Mouse (Mus musculus) erythroblast, adult 5-6 weeks (primary cell): ENCODE data around the gene Ccl4. TPM values are rescaled to one million over a fixed set of nuclear protein-coding genes. Genes with fewer than 3 reads are reported as not detected.

Source experiments
- ATAC-seq: replicated peaks from 2 replicates; pipeline ENCODE4 v1.8.0; 2016; ENCODE audit warnings: moderate number of reproducible peaks, mild to moderate bottlenecking, moderate TSS enrichment, inconsistent platforms; ENCODE audit not compliant: poor library complexity, low FRiP score, severe bottlenecking
- total RNA-seq, 2 experiments: library from RNA; stranded (forward) in 1 of 2; stranded (reverse) in 1 of 2; fragments of 150-400 nt in 1 of 2; fragments of 200-764, 138-1000 nt in 1 of 2; gene quantifications; 2 replicates each; pipeline versions ENCODE4 v1.2.3 to v1.2.4; 2015 to 2017; ENCODE audit warnings: low replicate concordance in 2 of 2

Gene Ccl4
- total RNA-seq, 2 experiments from 2014 or later: 4.2 to 9.3 TPM

DNA sequence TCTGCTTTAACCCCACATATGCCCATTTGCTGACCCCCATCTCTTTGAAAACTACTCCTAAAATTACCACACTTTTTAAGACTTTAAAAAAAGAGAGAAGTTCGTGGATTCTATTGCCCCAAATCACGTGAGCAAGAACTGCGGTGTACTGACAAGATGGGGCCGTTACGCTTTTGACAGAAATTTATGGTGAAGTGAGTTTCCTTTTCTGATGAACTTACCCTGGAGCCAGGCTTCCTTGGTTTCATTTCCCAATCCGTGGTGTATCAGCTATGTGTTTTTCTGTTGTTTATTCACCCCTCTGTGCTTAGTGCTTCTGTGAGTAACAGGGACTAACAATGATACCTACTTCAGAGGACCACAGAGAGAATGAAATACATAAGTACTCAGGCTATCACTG is 3.6 kb upstream of the Ccl4 start:
- no peak for ATAC-seq

DNA sequence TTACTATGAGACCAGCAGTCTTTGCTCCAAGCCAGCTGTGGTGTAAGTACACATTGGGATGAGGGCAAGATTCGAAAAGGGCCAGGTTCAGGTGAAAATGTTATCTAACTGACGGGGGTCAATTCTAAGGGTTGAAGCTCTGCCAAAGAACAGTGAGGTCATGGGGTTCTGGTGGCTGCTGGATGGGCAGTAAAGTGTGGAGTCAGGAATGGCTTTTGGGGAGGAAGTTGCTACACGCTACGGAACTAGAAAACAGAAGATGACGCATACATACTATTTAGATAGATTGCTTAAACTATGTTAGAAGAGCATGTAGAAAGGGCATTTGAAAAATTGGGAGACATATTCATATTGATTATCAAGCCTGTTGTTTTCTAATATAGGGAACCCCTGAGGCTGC is 1.1 kb downstream of the Ccl4 start:
- no peak for ATAC-seq

DNA sequence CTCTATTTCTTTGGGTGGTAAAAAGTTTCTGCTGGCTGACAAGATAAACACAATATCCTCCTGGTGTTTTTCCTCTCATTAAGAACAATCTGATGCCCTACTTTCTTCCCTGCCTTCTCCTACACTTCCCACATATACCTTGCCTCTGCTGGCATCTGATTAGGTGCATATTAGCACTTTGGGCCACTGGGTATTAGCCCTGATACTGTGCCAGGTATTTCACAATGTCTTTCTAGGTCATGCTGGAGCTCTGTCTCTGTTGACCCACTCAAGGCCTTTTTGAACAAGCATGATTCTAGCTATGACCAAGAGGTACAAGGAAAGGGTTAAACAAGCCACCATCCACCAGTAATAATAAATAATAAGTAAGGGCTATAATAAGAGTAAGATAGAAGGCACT is 9.4 kb downstream of the Ccl4 start:
- ATAC-seq: no peak

- ATAC-seq: no peak
These were observed 13.3 kb downstream of the Ccl4 start for GRCm38 (mm10) chr11:83675665-83676064.

- no peak for ATAC-seq
These were observed 27.5 kb downstream of the Ccl4 start for GRCm38 (mm10) chr11:83689918-83690317.

- ATAC-seq: no peak
These were observed 29.6 kb downstream of the Ccl4 start for GRCm38 (mm10) chr11:83692008-83692407.

- ATAC-seq: no peak
These were observed 41.3 kb downstream of the Ccl4 start, which contains the start of gene Wfdc17 for GRCm38 (mm10) chr11:83703705-83704104. Gene Wfdc17, plus strand, starts transcription at chr11:83703991.

DNA sequence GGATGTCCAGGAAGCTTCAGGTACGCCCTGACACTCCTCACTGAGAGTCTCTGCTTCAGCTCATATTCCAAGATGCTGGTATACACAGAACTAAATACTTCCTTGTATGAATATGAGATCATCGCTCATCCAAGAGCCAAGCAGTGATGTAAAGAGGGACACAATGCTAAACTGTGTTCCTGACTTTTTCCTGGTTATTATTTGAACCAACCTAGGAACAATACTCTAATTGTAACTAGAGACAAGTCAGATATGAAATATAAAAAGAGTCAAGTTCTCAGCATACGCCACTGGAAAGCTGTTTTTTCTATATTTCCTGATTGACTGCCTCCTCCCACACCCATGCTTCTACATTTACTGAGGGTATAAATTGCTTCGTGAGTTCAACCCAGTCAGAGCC is 46.3 kb downstream of the Ccl4 start, which contains the start of gene Wfdc18:
Gene Wfdc18, plus strand, starts transcription at position 301 of the 400 bp plus-strand sequence.
- no peak for ATAC-seq

GRCm38 (mm10) chr11:83709683-83710082 is 47.3 kb downstream of the Ccl4 start:
- no peak for ATAC-seq

- ATAC-seq: no peak
These were observed 50.3 kb downstream of the Ccl4 start for GRCm38 (mm10) chr11:83712671-83713070.

- no peak for ATAC-seq
These were observed 51.5 kb downstream of the Ccl4 start for GRCm38 (mm10) chr11:83713925-83714324.

Other genes starting within 250 kb of the Ccl4 start
- gene Gas2l2, start 233.1 kb upstream of the Ccl4 start, total RNA-seq (2015; ENCODE audit: low replicate concordance): not detected in 2 replicates
- gene Gas2l2, start 233.1 kb upstream of the Ccl4 start, total RNA-seq (2017; ENCODE audit: low replicate concordance): not detected in 2 replicates
- 3.8 and 8.2 TPM in 2 replicates for gene 1700020L24Rik, start 224.9 kb upstream of the Ccl4 start, total RNA-seq (2015; ENCODE audit: low replicate concordance)
- gene 1700020L24Rik, start 224.9 kb upstream of the Ccl4 start, total RNA-seq (2017; ENCODE audit: low replicate concordance): 8.9 and 24.8 TPM in 2 replicates
- gene Mmp28, start 199.5 kb upstream of the Ccl4 start, total RNA-seq (2015; ENCODE audit: low replicate concordance): 0.63 TPM in 1 of 2 replicates, not detected in the other
- gene Mmp28, start 199.5 kb upstream of the Ccl4 start, total RNA-seq (2017; ENCODE audit: low replicate concordance): 0.42 and 1.7 TPM in 2 replicates
- 20.9 and 35.2 TPM in 2 replicates for gene Taf15, start 189.5 kb upstream of the Ccl4 start, total RNA-seq (2015; ENCODE audit: low replicate concordance)
- gene Taf15, start 189.5 kb upstream of the Ccl4 start, total RNA-seq (2017; ENCODE audit: low replicate concordance): 24.5 and 33.2 TPM in 2 replicates
- gene Heatr9, start 140.4 kb upstream of the Ccl4 start, total RNA-seq (2015; ENCODE audit: low replicate concordance): not detected in 2 replicates
- not detected in 2 replicates for gene Heatr9, start 140.4 kb upstream of the Ccl4 start, total RNA-seq (2017; ENCODE audit: low replicate concordance)
- gene Ccl5, start 132.1 kb upstream of the Ccl4 start, total RNA-seq (2015; ENCODE audit: low replicate concordance): 12.3 TPM in 1 of 2 replicates, not detected in the other
- gene Ccl5, start 132.1 kb upstream of the Ccl4 start, total RNA-seq (2017; ENCODE audit: low replicate concordance): 5.9 TPM in 1 of 2 replicates, not detected in the other
- gene Ccl9, start 83.9 kb upstream of the Ccl4 start, total RNA-seq (2015; ENCODE audit: low replicate concordance): 23.6 and 31.3 TPM in 2 replicates
- gene Ccl9, start 83.9 kb upstream of the Ccl4 start, total RNA-seq (2017; ENCODE audit: low replicate concordance): 22.5 and 31.5 TPM in 2 replicates
- gene Ccl6, start 69.5 kb upstream of the Ccl4 start, total RNA-seq (2015; ENCODE audit: low replicate concordance): 95.3 and 103 TPM in 2 replicates
- gene Ccl6, start 69.5 kb upstream of the Ccl4 start, total RNA-seq (2017; ENCODE audit: low replicate concordance): 52.1 and 61.0 TPM in 2 replicates
- gene Rpl9-ps1, start 17.0 kb upstream of the Ccl4 start, total RNA-seq (2015; ENCODE audit: low replicate concordance): not detected in 2 replicates
- gene Rpl9-ps1, start 17.0 kb upstream of the Ccl4 start, total RNA-seq (2017; ENCODE audit: low replicate concordance): not detected in 2 replicates
- gene Ccl3, start 13.2 kb upstream of the Ccl4 start, total RNA-seq (2015; ENCODE audit: low replicate concordance): 48.7 and 55.7 TPM in 2 replicates
- gene Ccl3, start 13.2 kb upstream of the Ccl4 start, total RNA-seq (2017; ENCODE audit: low replicate concordance): 13.4 and 27.3 TPM in 2 replicates
- gene Wfdc17, start 41.4 kb downstream of the Ccl4 start, total RNA-seq (2015; ENCODE audit: low replicate concordance): 22.7 and 23.4 TPM in 2 replicates
- gene Wfdc17, start 41.4 kb downstream of the Ccl4 start, total RNA-seq (2017; ENCODE audit: low replicate concordance): 4.5 TPM in 1 of 2 replicates, not detected in the other
- gene Wfdc18, start 46.4 kb downstream of the Ccl4 start, total RNA-seq (2015; ENCODE audit: low replicate concordance): not detected in 2 replicates
- not detected in 2 replicates for gene Wfdc18, start 46.4 kb downstream of the Ccl4 start, total RNA-seq (2017; ENCODE audit: low replicate concordance)
- 203 and 278 TPM in 2 replicates for gene Wfdc21, start 84.4 kb downstream of the Ccl4 start, total RNA-seq (2015; ENCODE audit: low replicate concordance)
- gene Wfdc21, start 84.4 kb downstream of the Ccl4 start, total RNA-seq (2017; ENCODE audit: low replicate concordance): 146 and 210 TPM in 2 replicates
- gene Heatr6, start 91.1 kb downstream of the Ccl4 start, total RNA-seq (2015; ENCODE audit: low replicate concordance): 2.5 and 3.8 TPM in 2 replicates
- gene Heatr6, start 91.1 kb downstream of the Ccl4 start, total RNA-seq (2017; ENCODE audit: low replicate concordance): 2.0 and 6.8 TPM in 2 replicates
- gene Hnf1b, start 187.5 kb downstream of the Ccl4 start, total RNA-seq (2015; ENCODE audit: low replicate concordance): not detected in 2 replicates
- not detected in 2 replicates for gene Hnf1b, start 187.5 kb downstream of the Ccl4 start, total RNA-seq (2017; ENCODE audit: low replicate concordance)